Mouse (Mus musculus) megakaryocyte-erythroid progenitor cell, adult 5-6 weeks (primary cell): ENCODE data around the gene Fgf10. TPM values are rescaled to one million over a fixed set of nuclear protein-coding genes. Genes with fewer than 3 reads are reported as not detected.

Experiments used
- ATAC-seq: replicated peaks from 2 replicates; pipeline ENCODE4 v1.8.0; 2016; ENCODE audit warnings: mild to moderate bottlenecking, inconsistent platforms; ENCODE audit not compliant: severe bottlenecking, poor library complexity, low FRiP score, low TSS enrichment
- total RNA-seq, 2 experiments: library from RNA; stranded (forward) in 1 of 2; stranded (reverse) in 1 of 2; fragments of 200-1000, 215-1000 nt in 1 of 2; fragments of >200 nt in 1 of 2; fragmentation: Nextera tagmentation in 1 of 2; gene quantifications; 2 replicates each; pipeline ENCODE4 v1.2.3; 2014 to 2017

Fgf10 gene
- total RNA-seq (2014; fragmentation: Nextera tagmentation) (not detected in 2 replicates), total RNA-seq (2017) (not detected in 2 replicates)

GRCm38 (mm10) chr13:118669491-118669890 lies at the start of gene Fgf10:
TSS of gene Fgf10 (plus strand) at chr13:118669791.
- ATAC-seq, result no peak

GRCm38 (mm10) chr13:118629661-118630428 lies 39.7 kb upstream of the Fgf10 start:
- no peak for ATAC-seq

GRCm38 (mm10) chr13:118631500-118631899 lies 38.1 kb upstream of the Fgf10 start:
- ATAC-seq, result no peak

GRCm38 (mm10) chr13:118636047-118636446 lies 33.5 kb upstream of the Fgf10 start:
- no peak for ATAC-seq

- no peak for ATAC-seq
These were observed 27.0 kb upstream of the Fgf10 start for GRCm38 (mm10) chr13:118642585-118642984.

- ATAC-seq, result no peak
These were observed 26.5 kb upstream of the Fgf10 start for GRCm38 (mm10) chr13:118643138-118643537.

- no peak for ATAC-seq
These were observed 12.6 kb upstream of the Fgf10 start for GRCm38 (mm10) chr13:118656991-118657390.

- ATAC-seq, result no peak
These were observed 11.6 kb upstream of the Fgf10 start for GRCm38 (mm10) chr13:118658031-118658430.

- no peak for ATAC-seq
These were observed 10.8 kb upstream of the Fgf10 start for GRCm38 (mm10) chr13:118658608-118659326.

- no peak for ATAC-seq
These were observed 7.9 kb upstream of the Fgf10 start for GRCm38 (mm10) chr13:118661664-118662063.

GRCm38 (mm10) chr13:118664901-118665300 lies 4.7 kb upstream of the Fgf10 start:
- no peak for ATAC-seq

GRCm38 (mm10) chr13:118679228-118679627 lies 9.6 kb downstream of the Fgf10 start:
- ATAC-seq, result no peak

- ATAC-seq, result no peak
These were observed 23.5 kb downstream of the Fgf10 start for GRCm38 (mm10) chr13:118693049-118693448.

GRCm38 (mm10) chr13:118695103-118695502 lies 25.5 kb downstream of the Fgf10 start:
- no peak for ATAC-seq

GRCm38 (mm10) chr13:118703727-118704126 lies 34.1 kb downstream of the Fgf10 start:
- no peak for ATAC-seq

GRCm38 (mm10) chr13:118705716-118706115 lies 36.1 kb downstream of the Fgf10 start:
- ATAC-seq, result no peak

- no peak for ATAC-seq
These were observed 40.3 kb downstream of the Fgf10 start for GRCm38 (mm10) chr13:118709912-118710311.

GRCm38 (mm10) chr13:118713626-118714150 lies 44.1 kb downstream of the Fgf10 start:
- no peak for ATAC-seq

- no peak for ATAC-seq
These were observed 44.9 kb downstream of the Fgf10 start for GRCm38 (mm10) chr13:118714284-118715065.
